Mouse (Mus musculus): ENCODE data around the gene Ulk3.

The Ulk3 gene

GRCm38 (mm10) chr9:57613975-57614374, 24.7 kb downstream of the Ulk3 start:
- no peak for DNase-seq (ENCODE audit: extremely low read depth, low read depth)

DNA sequence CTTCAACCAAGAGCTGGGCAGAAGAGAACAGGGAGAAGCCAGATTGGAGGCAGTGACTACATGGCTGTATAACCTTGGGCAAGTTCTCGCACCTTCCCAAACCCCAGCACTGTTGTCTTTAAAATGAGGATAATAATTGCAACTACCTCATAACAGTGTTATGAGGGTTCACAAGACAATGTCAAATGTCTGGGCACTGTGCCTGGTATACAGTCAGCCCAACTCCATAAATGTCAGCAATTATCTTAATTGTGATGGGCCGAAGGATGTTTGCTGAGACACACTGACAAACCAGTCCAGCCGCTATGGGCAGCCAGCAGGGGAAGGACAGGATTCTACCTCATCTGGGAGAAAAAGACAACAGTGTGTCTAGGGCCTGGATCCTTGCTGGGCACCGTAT, 25.5 kb downstream of the Ulk3 start:
- DNase-seq (ENCODE audit: extremely low read depth, low read depth), result no peak

- no peak for DNase-seq (ENCODE audit: extremely low read depth, low read depth)
These were observed 28.4 kb downstream of the Ulk3 start for GRCm38 (mm10) chr9:57617556-57618169.

DNA sequence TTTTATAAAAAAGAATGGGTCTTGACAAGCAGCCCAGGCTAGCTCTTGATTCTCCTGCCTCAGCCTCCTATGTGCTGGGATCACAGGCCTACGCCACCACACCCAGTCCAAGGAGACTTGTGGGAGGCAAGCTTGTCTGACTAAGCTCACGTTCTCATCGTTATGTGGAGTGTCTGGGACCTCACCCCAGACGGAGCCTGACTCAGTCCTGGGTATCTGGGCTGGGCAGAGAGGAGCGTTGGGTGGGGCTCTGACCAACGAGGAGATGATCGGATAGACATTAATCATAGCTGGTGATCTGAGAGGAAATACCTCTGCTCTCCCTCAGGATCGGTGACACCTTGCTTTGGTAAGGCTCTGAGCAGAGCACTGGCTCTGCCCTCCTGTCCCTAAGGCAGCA, 29.6 kb downstream of the Ulk3 start:
- no peak for DNase-seq (ENCODE audit: extremely low read depth, low read depth)

DNA sequence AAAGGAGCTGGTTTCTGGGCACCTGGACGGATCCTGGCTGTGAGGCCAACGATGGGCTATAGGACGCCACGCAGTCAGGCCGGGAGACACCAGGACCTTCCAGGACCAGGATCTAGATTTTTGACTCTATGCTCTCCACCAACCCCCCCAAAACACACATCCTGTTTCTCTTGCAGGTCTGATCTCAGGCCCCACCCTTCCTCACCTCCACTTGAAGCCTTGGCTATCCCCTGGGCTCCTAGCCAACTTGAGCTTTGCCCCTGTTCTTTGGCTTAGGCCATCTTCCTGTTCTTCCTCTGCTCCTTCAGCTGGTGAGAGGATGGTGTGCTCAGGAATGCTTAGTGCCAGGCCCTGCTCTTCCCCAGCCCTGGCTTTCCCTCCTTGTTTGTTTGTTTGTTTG, 31.4 kb downstream of the Ulk3 start, which contains the start of gene Lman1l:
TSS of gene Lman1l (minus strand) at position 101 of the 400 bp plus-strand sequence.
- DNase-seq (ENCODE audit: extremely low read depth, low read depth), result no peak

- DNase-seq (ENCODE audit: extremely low read depth, low read depth), result no peak
These were observed 35.0 kb downstream of the Ulk3 start for GRCm38 (mm10) chr9:57624295-57624694.

- no peak for DNase-seq (ENCODE audit: extremely low read depth, low read depth)
These were observed 36.6 kb downstream of the Ulk3 start for GRCm38 (mm10) chr9:57625674-57626500.

- DNase-seq (ENCODE audit: extremely low read depth, low read depth), result no peak
These were observed 37.9 kb downstream of the Ulk3 start for GRCm38 (mm10) chr9:57627191-57627590.

DNA sequence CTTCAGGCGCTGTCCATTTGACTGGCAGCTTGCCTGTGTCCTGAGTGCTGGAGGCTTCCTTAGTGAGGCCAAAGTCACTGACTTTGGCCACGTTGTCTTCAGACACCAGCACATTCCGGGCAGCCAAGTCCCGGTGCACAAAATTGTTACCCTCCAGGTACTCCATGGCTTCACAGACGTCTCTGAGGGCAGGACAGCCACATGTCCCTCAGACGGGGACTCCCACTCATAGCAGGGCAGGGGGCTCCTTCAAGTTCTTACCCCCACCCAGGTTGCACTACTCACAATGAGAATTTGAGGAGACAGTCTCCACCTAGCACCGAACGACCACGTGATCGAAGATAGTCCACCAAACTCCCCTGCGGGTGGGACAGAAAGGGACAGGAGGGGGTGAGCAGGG, 38.6 kb downstream of the Ulk3 start:
- no peak for DNase-seq (ENCODE audit: extremely low read depth, low read depth)

- no peak for DNase-seq (ENCODE audit: extremely low read depth, low read depth)
These were observed 39.5 kb downstream of the Ulk3 start for GRCm38 (mm10) chr9:57628717-57629116.

DNA sequence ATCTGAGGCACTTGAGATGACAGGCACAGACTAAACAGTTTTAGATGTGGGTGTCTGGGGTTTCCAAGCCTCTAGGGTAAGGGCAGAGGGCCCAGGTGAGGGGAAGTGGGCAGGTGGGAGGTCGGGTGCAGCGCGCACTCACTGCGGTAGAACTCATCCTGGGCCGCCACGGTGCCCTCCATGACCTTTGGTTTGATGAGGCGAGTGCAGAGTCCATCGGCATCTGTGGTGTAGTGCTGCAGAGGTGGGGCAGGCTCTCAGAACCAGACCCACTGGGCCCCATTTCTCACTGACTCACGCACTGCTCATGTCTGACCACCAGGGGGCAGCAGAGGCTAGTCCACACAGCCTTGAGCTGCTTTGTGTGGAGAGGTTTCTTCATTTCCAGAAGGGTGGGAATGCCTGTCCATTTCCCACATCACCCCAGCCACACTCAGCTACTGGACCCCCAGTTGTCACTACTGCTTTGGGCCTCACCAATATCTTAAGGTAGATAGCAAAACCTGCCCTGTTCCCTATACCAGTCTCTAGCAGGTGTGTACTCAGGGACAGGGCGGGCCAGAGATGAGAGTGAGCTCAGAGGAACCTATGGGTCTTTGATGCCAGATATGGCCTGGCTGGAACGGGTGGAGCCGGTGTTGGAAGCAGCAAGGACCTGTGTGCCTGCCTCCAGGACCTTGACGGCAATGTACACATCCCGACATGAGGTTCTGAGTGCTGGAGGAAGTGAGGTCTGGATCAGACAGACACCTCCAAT, 40.0 kb downstream of the Ulk3 start:
- no peak for DNase-seq (ENCODE audit: extremely low read depth, low read depth)

DNA sequence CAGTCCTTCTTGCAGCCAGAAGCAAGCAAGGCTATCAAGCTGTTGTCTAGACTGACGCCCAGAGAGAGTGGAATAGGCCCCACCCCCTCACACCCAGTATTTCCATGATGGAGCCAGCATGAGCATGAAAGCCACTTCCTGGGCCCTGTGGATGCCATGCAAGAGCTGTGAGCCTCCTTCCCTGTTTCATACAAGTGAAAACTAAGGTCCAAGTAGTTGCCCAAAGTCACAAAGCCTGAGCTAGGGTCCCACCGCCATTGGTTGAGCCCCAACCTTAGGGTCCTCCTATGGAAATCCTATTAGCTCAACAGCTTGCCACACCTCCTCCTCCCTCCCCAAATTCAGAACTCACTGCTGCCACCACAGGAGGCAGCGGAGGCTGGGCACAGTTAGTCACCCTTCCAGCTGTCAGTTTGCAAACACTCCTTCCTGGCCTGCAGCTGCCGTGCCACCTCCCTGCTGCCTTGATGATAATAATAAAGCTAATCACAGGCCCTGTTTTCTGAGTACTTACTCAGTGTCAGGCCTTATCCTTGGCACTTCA, 44.3 kb downstream of the Ulk3 start:
- DNase-seq (ENCODE audit: extremely low read depth, low read depth), result no peak

GRCm38 (mm10) chr9:57637272-57637671, 48.0 kb downstream of the Ulk3 start:
- no peak for DNase-seq (ENCODE audit: extremely low read depth, low read depth)

GRCm38 (mm10) chr9:57637741-57638322, 48.6 kb downstream of the Ulk3 start:
- no peak for DNase-seq (ENCODE audit: extremely low read depth, low read depth)

- DNase-seq (ENCODE audit: extremely low read depth, low read depth), result no peak
These were observed 49.6 kb downstream of the Ulk3 start for GRCm38 (mm10) chr9:57638651-57639459.

DNA sequence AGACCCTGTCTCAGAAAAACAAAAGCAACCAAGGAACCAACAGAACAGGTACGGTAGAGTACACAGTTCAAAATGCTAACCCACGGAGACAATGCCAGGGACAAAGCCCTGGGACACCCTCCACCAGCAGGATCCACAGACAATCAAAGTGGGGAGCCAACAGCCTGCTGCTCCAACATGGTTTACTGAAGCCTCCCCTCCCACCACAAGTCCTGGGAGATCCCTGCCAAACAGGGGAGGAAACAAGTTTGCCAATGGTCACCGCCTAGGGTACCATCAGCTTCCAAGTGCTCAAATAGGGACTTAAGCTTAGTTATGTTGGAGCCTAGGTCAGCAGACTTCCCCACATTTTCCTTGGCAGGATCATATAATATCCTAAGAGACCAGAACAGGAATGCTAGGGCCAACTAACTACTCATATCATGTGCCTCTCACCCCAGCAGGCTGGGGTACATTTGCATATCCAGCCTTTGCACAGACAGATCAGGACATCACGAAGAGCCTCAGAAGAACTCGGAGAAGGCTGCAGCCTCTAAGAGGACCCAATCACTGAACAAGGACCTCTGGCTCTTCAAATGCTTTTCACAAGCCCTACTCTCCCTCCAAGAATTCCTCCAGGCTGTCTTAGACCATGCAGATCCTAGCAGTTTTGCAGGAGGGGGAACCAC, 50.5 kb downstream of the Ulk3 start:
- no peak for DNase-seq (ENCODE audit: extremely low read depth, low read depth)

DNA sequence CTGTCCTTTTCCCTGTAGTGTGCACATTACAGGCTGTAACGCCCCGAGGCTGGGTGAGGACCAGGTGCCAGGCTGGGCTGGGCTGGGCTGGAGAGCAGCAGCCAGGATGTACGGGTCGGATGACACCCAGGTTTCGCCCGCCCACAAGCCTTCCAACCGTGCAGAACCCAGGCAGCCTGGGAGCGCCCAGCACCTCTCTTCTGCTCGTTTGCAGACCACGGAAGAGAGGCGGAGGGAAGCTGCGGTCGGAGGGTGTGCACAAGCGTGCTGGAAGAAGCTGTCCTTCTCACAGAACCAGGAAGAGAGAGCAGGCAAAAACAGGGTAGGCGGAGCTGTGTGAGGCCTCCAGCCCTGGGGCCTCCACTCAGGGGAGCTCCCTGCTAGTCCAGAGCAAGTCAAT, 51.1 kb downstream of the Ulk3 start:
- DNase-seq (ENCODE audit: extremely low read depth, low read depth), result peak; percentile 93

DNA sequence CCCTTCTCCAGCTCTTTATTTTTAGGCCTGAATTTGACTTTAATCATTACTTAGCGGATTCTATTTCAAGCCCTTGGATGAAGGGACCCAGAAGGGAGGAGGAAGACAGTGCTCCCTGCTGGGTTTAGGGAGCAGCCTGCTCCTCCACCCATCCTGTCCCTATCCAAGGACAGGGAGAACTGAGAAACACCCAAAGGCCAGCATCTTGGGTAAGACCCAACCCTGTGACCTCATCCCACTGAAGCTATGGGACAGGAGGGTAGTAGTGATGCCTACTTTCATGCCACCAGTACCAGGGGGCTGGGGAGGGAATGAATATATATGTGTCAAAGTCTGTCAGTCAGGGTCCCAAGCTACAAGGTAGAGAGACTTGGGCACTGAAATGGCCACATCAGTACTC, 51.8 kb downstream of the Ulk3 start:
- DNase-seq (ENCODE audit: extremely low read depth, low read depth), result no peak

DNA sequence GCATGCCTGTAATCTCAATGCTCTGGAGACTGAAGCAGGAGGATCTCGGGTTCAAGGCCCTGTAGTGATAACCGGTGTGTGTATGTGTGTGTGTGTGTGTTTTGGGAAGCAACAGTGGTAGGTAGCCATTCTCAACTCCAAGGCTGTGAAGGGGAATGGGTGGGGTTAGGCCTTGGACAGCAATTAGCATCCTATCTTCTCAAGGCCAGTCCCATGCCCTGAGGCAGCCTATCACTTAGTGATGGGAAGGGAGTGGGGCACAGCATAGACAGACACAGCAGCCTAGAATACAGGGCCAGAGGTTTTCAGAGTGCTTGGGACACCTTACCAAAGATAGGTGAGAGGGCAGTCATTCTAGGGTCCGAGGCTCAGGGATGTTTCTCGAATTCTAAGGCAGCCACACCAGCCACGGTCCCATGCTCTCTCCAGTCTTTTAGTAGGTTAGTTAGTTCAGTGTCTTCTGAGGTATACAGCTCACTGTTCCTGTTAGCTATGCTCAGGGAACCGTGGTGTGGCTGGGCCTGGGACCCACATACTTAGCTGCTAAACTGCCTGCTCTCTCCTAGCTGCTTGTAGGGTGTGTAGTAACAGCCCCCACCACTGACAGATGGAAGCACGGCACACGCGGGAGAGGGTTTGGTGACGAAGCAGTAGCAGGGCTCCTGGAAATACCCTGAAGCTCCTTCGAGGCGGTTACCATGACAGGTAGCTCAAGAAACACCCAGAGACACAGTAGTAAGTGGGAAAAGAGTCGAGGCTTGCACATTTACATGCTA, 52.7 kb downstream of the Ulk3 start:
- DNase-seq (ENCODE audit: extremely low read depth, low read depth), result no peak

Measured in MEL-GATA-1-ER (cell line).